Mouse (Mus musculus) CH12.LX (cell line): ENCODE measurements at regions not wholly inside any gene's neighbourhood (a gene's known extent, or its start where the extent isn't known, plus 50 kb on each side); places are given as distances from the start of the nearest gene placed in this dataset.

Experiments
- CHD2 ChIP-seq: IDR thresholded peaks from 2 replicates; pipeline ENCODE4 v1.6.1; 2011; ENCODE audit warnings: low read length, improper control_type of control experiment
- CTCF ChIP-seq, 2 experiments: IDR thresholded peaks in 1 of 2; conservative IDR thresholded peaks in 1 of 2; 2 replicates each; pipeline ENCODE4 v1.5.1; 2011 to 2012; ENCODE audit warnings: low read depth in 2 of 2, low read length in 2 of 2, improper control_type of control experiment in 1 of 2, inconsistent platforms in 1 of 2, mild to moderate bottlenecking in 1 of 2, moderate library complexity in 1 of 2
- E2F4 ChIP-seq: IDR thresholded peaks from 2 replicates; pipeline ENCODE4 v1.6.1; 2011; ENCODE audit warnings: low read depth, low read length, improper control_type of control experiment; ENCODE audit not compliant: insufficient replicate concordance
- JUND ChIP-seq: conservative IDR thresholded peaks from 2 replicates; pipeline ENCODE4 v1.6.1; 2011; ENCODE audit warnings: low read depth, low read length, improper control_type of control experiment
- NRF1 ChIP-seq: IDR thresholded peaks from 2 replicates; pipeline ENCODE4 v1.6.1; 2014; ENCODE audit warnings: low read depth, mild to moderate bottlenecking, inconsistent platforms, low read length, improper control_type of control experiment, moderate library complexity
- POLR2A ChIP-seq: IDR thresholded peaks from 2 replicates; pipeline ENCODE4 v1.6.1; 2011; ENCODE audit warnings: low read depth, mild to moderate bottlenecking, improper control_type of control experiment, low read length
- SMC3 ChIP-seq: IDR thresholded peaks from 2 replicates; pipeline ENCODE4 v1.6.1; 2011; ENCODE audit warnings: low read depth, low read length, improper control_type of control experiment
- TBP ChIP-seq: conservative IDR thresholded peaks from 2 replicates; pipeline ENCODE4 v1.6.1; 2011; ENCODE audit warnings: low read depth, low read length, improper control_type of control experiment
- TCF12 ChIP-seq: IDR thresholded peaks from 2 replicates; pipeline ENCODE4 v1.6.1; 2014; ENCODE audit warnings: low read depth, mild to moderate bottlenecking, inconsistent platforms, low read length, improper control_type of control experiment
- ZNF384 ChIP-seq: IDR thresholded peaks from 2 replicates; pipeline ENCODE4 v1.6.1; 2012; ENCODE audit warnings: low read depth, low read length, improper control_type of control experiment, inconsistent platforms

GRCm38 (mm10) chr5:116809001-116809759 lies 217.6 kb upstream of the Srrm4 start:
- no peak for TF ChIP-seq POLR2A
- no peak for TF ChIP-seq CTCF (conservative IDR thresholded peaks at IDR 0.05 in 1 of 2, IDR thresholded peaks at IDR 0.05 in 1 of 2; ENCODE audit: low read depth in 2 of 2, low read length in 2 of 2)
- TF ChIP-seq CHD2: no peak
- TF ChIP-seq JUND: no peak
- no peak for TF ChIP-seq ZNF384
- TF ChIP-seq TCF12: no peak
- TF ChIP-seq SMC3: no peak
- TF ChIP-seq E2F4: no peak
- no peak for TF ChIP-seq TBP
- TF ChIP-seq NRF1: no peak
